Mouse (Mus musculus): ENCODE measurements around the gene Zyg11a. TPM values are rescaled to one million over a fixed set of nuclear protein-coding genes. Genes with fewer than 3 reads are reported as not detected.
"Not testable (repeated sequence)": the region's sequence is repeated elsewhere in the genome, so short reads cannot be mapped to it uniquely, and the experiment has no call there.

The Zyg11a gene
- polyA plus RNA-seq, 1 experiment from 2014 or later, result not detected

GRCm38 (mm10) chr4:108144880-108145279, 73.0 kb downstream of the Zyg11a start, which contains the start of gene Scp2:
Gene Scp2 (minus strand): TSS chr4:108144998.
- WGBS, result 92% methylated on average over 1 of the region's 1 CpGs
- ATAC-seq (ENCODE audit: insufficient number of reproducible peaks, insufficient read depth, low FRiP score, low read depth), result no peak
- Histone ChIP-seq H3K27ac (replicated peaks in 1 of 2; ENCODE audit: control insufficient read depth in 1 of 2, insufficient read depth in 1 of 2, low read depth in 2 of 2, low read length in 2 of 2) (no peak within 1 kb of the TSS), H3K9me3 (ENCODE audit: control insufficient read depth, low read length) (no peaks in the 10 kb centered on the region), H3K36me3 (ENCODE audit: control insufficient read depth, insufficient read depth, low read length) (no peaks in the 10 kb centered on the region), H3K4me3 (ENCODE audit: control insufficient read depth in 1 of 2, insufficient read depth in 1 of 2, low read depth in 1 of 2, low read length in 2 of 2) (no peak within 1 kb of the TSS), H3K27me3 (ENCODE audit: control insufficient read depth, insufficient read depth, low read length) (no peaks in the 10 kb centered on the region), H3K9ac (ENCODE audit: low read length) (no peak within 1 kb of the TSS), H3K4me1 (ENCODE audit: control insufficient read depth in 2 of 2, insufficient read depth in 2 of 2, low read length in 2 of 2) (no peaks in the 10 kb centered on the region), H3K4me2 (ENCODE audit: low read length) (no peak within 1 kb of the TSS)

- Histone ChIP-seq H3K36me3 (ENCODE audit: control insufficient read depth, insufficient read depth, low read length) (no peaks in the 10 kb centered on the region), H3K9me3 (ENCODE audit: control insufficient read depth, low read length) (no peaks in the 10 kb centered on the region), H3K27me3 (ENCODE audit: control insufficient read depth, insufficient read depth, low read length) (no peaks in the 10 kb centered on the region), H3K4me2 (ENCODE audit: low read length) (no peak overlapping the region), H3K9ac (ENCODE audit: low read length) (no peak overlapping the region), H3K4me3 (ENCODE audit: control insufficient read depth in 1 of 2, insufficient read depth in 1 of 2, low read depth in 1 of 2, low read length in 2 of 2) (no peak overlapping the region), H3K4me1 (ENCODE audit: control insufficient read depth in 2 of 2, insufficient read depth in 2 of 2, low read length in 2 of 2) (no peaks in the 10 kb centered on the region), H3K27ac (replicated peaks in 1 of 2; ENCODE audit: control insufficient read depth in 1 of 2, insufficient read depth in 1 of 2, low read depth in 2 of 2, low read length in 2 of 2) (no peak overlapping the region)
- no peak for ATAC-seq (ENCODE audit: insufficient number of reproducible peaks, insufficient read depth, low FRiP score, low read depth)
Observed at GRCm38 (mm10) chr4:108143778-108144177, 74.1 kb downstream of the Zyg11a start.

DNA sequence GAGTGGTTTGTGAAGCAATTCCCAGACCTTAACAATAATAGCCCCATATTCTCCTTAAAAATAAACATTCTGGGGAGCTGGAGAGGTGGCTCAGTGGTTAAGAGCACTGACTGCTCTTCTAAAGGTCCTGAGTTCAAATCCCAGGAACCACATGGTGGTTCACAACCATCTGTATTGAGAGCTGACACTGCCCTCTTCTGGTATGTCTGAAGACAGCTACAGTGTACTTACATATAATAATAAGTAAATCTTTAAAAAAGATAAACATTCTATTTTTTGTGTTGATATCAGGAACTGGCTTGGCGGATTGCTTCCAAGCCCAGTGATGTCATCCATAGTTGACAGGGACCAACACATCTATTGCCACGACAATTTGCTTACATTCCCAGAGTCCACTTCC, 74.7 kb downstream of the Zyg11a start:
- H3K36me3 ChIP-seq (ENCODE audit: control insufficient read depth, insufficient read depth, low read length); H3K27me3 ChIP-seq (ENCODE audit: control insufficient read depth, insufficient read depth, low read length); H3K4me3 ChIP-seq (ENCODE audit: control insufficient read depth in 1 of 2, insufficient read depth in 1 of 2, low read depth in 1 of 2, low read length in 2 of 2); H3K9ac ChIP-seq (ENCODE audit: low read length); H3K4me1 ChIP-seq (ENCODE audit: control insufficient read depth in 2 of 2, insufficient read depth in 2 of 2, low read length in 2 of 2); ATAC-seq (ENCODE audit: insufficient number of reproducible peaks, insufficient read depth, low FRiP score, low read depth); H3K9me3 ChIP-seq (ENCODE audit: control insufficient read depth, low read length); H3K27ac ChIP-seq (replicated peaks in 1 of 2; ENCODE audit: control insufficient read depth in 1 of 2, insufficient read depth in 1 of 2, low read depth in 2 of 2, low read length in 2 of 2); H3K4me2 ChIP-seq (ENCODE audit: low read length): not testable (repeated sequence)
- 81% methylated on average over 2 of the region's 2 CpGs for WGBS

DNA sequence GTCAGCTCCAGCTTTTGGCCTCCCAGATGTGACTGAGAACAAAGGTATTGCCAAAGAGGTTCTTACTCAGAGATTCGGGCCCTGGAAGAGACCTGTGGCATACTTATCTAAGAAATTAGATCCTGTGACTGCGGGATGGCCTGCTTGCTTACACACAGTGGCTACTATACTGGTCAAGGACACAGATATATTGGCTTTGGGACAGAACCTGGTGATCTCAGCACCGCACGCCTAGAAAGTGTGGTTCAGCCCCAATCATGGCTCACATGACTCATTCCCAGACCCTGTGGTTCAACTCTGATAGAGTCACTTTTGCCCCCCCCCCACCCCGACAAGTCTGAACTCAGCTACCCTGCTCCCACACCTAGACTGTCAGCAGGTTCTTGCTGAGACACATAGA, 80.9 kb downstream of the Zyg11a start:
- WGBS, result 79% methylated on average over 5 of the region's 5 CpGs
- no peak overlapping the region for H3K4me2 ChIP-seq (ENCODE audit: low read length)
- H3K36me3 ChIP-seq (ENCODE audit: control insufficient read depth, insufficient read depth, low read length), result no peaks in the 10 kb centered on the region
- no peaks in the 10 kb centered on the region for H3K27me3 ChIP-seq (ENCODE audit: control insufficient read depth, insufficient read depth, low read length)
- no peak overlapping the region for H3K4me3 ChIP-seq (ENCODE audit: control insufficient read depth in 1 of 2, insufficient read depth in 1 of 2, low read depth in 1 of 2, low read length in 2 of 2)
- H3K4me1 ChIP-seq (ENCODE audit: control insufficient read depth in 2 of 2, insufficient read depth in 2 of 2, low read length in 2 of 2), result no peaks in the 10 kb centered on the region
- no peak for ATAC-seq (ENCODE audit: insufficient number of reproducible peaks, insufficient read depth, low FRiP score, low read depth)
- H3K9ac ChIP-seq (ENCODE audit: low read length), result no peak overlapping the region
- no peak overlapping the region for H3K27ac ChIP-seq (replicated peaks in 1 of 2; ENCODE audit: control insufficient read depth in 1 of 2, insufficient read depth in 1 of 2, low read depth in 2 of 2, low read length in 2 of 2)
- H3K9me3 ChIP-seq (ENCODE audit: control insufficient read depth, low read length), result no peaks in the 10 kb centered on the region

Other genes starting within 250 kb of the Zyg11a start
- gene Slc1a7, start 249.7 kb downstream of the Zyg11a start, polyA plus RNA-seq (2014; fragmentation: Nextera tagmentation; extraction: Ambion mirVana), result not detected in 2 replicates
- 0.42 and 0.80 TPM in 2 replicates for gene Podn, start 121.6 kb downstream of the Zyg11a start, polyA plus RNA-seq (2014; fragmentation: Nextera tagmentation; extraction: Ambion mirVana)
- gene Scp2, start 73.0 kb downstream of the Zyg11a start, polyA plus RNA-seq (2014; fragmentation: Nextera tagmentation; extraction: Ambion mirVana), result 196 and 207 TPM in 2 replicates
- gene Echdc2, start 52.6 kb downstream of the Zyg11a start, polyA plus RNA-seq (2014; fragmentation: Nextera tagmentation; extraction: Ambion mirVana), result 23.6 and 23.9 TPM in 2 replicates
- gene Zyg11b, start 83.0 kb upstream of the Zyg11a start, polyA plus RNA-seq (2014; fragmentation: Nextera tagmentation; extraction: Ambion mirVana), result 10.3 and 10.7 TPM in 2 replicates
- gene Coa7, start 110.1 kb upstream of the Zyg11a start, polyA plus RNA-seq (2014; fragmentation: Nextera tagmentation; extraction: Ambion mirVana), result 47.4 and 48.9 TPM in 2 replicates
- gene Shisal2a, start 165.3 kb upstream of the Zyg11a start, polyA plus RNA-seq (2014; fragmentation: Nextera tagmentation; extraction: Ambion mirVana), result 1.1 and 2.0 TPM in 2 replicates
- 57.7 and 68.5 TPM in 2 replicates for gene Gpx7, start 188.9 kb upstream of the Zyg11a start, polyA plus RNA-seq (2014; fragmentation: Nextera tagmentation; extraction: Ambion mirVana)
- 40.1 and 53.1 TPM in 2 replicates for gene Tut4, start 241.4 kb upstream of the Zyg11a start, polyA plus RNA-seq (2014; fragmentation: Nextera tagmentation; extraction: Ambion mirVana)